Comparison of ENCODE assay signal across 11 mouse cellular contexts in genomic region chr6:136524751-136525150, GRCm38 (mm10). TPM values are rescaled to one million over a fixed set of nuclear protein-coding genes. Genes with fewer than 3 reads are reported as not detected.
DNase-seq lines count a peak whose midpoint lies in the region; ATAC-seq lines count a peak whose summit lies in the region.
"Had no signal": no experiment of that assay in that cellular context is flagged by ENCODE, and none has a peak within 500 bp of the region (broad histone marks: within the 10 kb centered on the region; RNA-seq: fewer than 3 reads in every experiment).

No protein-coding gene starts in this region.

- no peak for DNase-seq in heart, embryonic 10.5 days (ENCODE audit: low spot score)
- DNase-seq in heart, postnatal 4 days = no peak
- peak; percentile 17 for DNase-seq in ovary, postnatal 36 days (ENCODE audit: low spot score)
- DNase-seq in ovary, postnatal 14 days (ENCODE audit: low spot score) = no peak
- no peak for DNase-seq in left cerebral cortex, adult 11 months (ENCODE audit: low spot score)
- no peak for DNase-seq in frontal cortex, postnatal 14 days (ENCODE audit: low spot score in 2 of 2)
- DNase-seq: B cell, adult 2 months; cerebellum, postnatal 14 days; right cerebral cortex, adult 18-20 months had no signal

- H3K9ac ChIP-seq in intestine, embryonic 15.5 days = no peak overlapping the region

- WGBS in heart, embryonic 10.5 days = 71% methylated on average over 4 of the region's 4 CpGs
- WGBS in intestine, embryonic 15.5 days = 82% methylated on average over 4 of the region's 4 CpGs

- H3K27me3 ChIP-seq in heart, embryonic 10.5 days (ENCODE audit: insufficient read depth, poor library complexity, severe bottlenecking) = no peaks in the 10 kb centered on the region
- H3K27me3 ChIP-seq in intestine, embryonic 15.5 days (replicated peaks) = no peaks in the 10 kb centered on the region

- peak overlapping the region; percentile 79 for H3K27ac ChIP-seq in heart, embryonic 10.5 days
- H3K27ac ChIP-seq in intestine, embryonic 15.5 days = 0 out of 2 replicates have a peak overlapping the region, but pooled peaks have one; percentile 32

- no peak overlapping the region for H3K4me2 ChIP-seq in intestine, embryonic 15.5 days (replicated peaks)

- 0 out of 2 replicates have a peak, but pooled peaks have one; percentile 22 for ATAC-seq in intestine, embryonic 15.5 days
- ATAC-seq in megakaryocyte-erythroid progenitor cell, adult 5-6 weeks (replicated peaks; ENCODE audit: low FRiP score, low TSS enrichment, poor library complexity, severe bottlenecking) = peak; percentile 71

- H3K4me3 ChIP-seq in heart, embryonic 10.5 days = no peak overlapping the region
- H3K4me3 ChIP-seq in intestine, embryonic 15.5 days (replicated peaks) = no peak overlapping the region

- no peaks in the 10 kb centered on the region for H3K9me3 ChIP-seq in heart, embryonic 10.5 days
- no peaks in the 10 kb centered on the region for H3K9me3 ChIP-seq in intestine, embryonic 15.5 days

- H3K4me1 ChIP-seq in heart, embryonic 10.5 days = peaks cover 15% of the 10 kb centered on the region
- peaks cover 6% of the 10 kb centered on the region; the same call in 1 of the 2 replicates for H3K4me1 ChIP-seq in intestine, embryonic 15.5 days (replicated peaks)

- H3K36me3 ChIP-seq in heart, embryonic 10.5 days = peaks cover 56% of the 10 kb centered on the region
- H3K36me3 ChIP-seq in intestine, embryonic 15.5 days = peaks cover 3% of the 10 kb centered on the region; the same call in 1 of the 2 replicates

RNA-seq across cellular contexts. Expression of gene Atf7ip, which starts 18.8 kb away (rescaled TPM):
- polyA plus RNA-seq in heart, embryonic 10.5 days (2016; fragmentation: Nextera tagmentation; extraction: Ambion mirVana) = 37.7 and 42.4 TPM in 2 replicates
- 100 to 1,000 TPM; 107 to 108 TPM for total RNA-seq in heart, postnatal 4 days (2021)
- polyA plus RNA-seq in intestine, embryonic 15.5 days (2015; fragmentation: Nextera tagmentation; extraction: Ambion mirVana) = 24.1 and 25.4 TPM in 2 replicates
- total RNA-seq in megakaryocyte-erythroid progenitor cell, adult 5-6 weeks (2014; fragmentation: Nextera tagmentation) = 121 and 135 TPM in 2 replicates
- total RNA-seq in megakaryocyte-erythroid progenitor cell, adult 5-6 weeks (2017) = 50.3 and 61.7 TPM in 2 replicates
